Mouse (Mus musculus): ENCODE data around the gene Ccdc130. TPM values are rescaled to one million over a fixed set of nuclear protein-coding genes. Genes with fewer than 3 reads are reported as not detected.

Gene Ccdc130
- 21.8 and 23.0 TPM in 2 replicates for polyA plus RNA-seq (2021; fragmentation: Nextera tagmentation)
- long read RNA-seq, experiment 1, transcript Ccdc130-202 (10 exons, 2,119 nt) = major isoform, 18 of 28 reads
- long read RNA-seq, experiment 1, partial matches to known transcripts = 4 of 28 reads
- long read RNA-seq, experiment 1, other reads (novel, unspliced or antisense) = 6 of 28 reads
- long read RNA-seq, experiment 2, transcript Ccdc130-201 (9 exons, 1,441 nt) = minor isoform, 11 of 114 reads
- long read RNA-seq, experiment 2, transcript Ccdc130-202 (10 exons, 2,119 nt) = major isoform, 65 of 114 reads
- long read RNA-seq, experiment 2, partial matches to known transcripts = 12 of 114 reads
- long read RNA-seq, experiment 2, other reads (novel, unspliced or antisense) = 26 of 114 reads

GRCm38 (mm10) chr8:84269950-84270773 is at the start of gene Ccdc130:
Gene Ccdc130 (minus strand): TSS chr8:84270380.

GRCm38 (mm10) chr8:84256822-84257610 is 13.2 kb downstream of the Ccdc130 start, which contains the start of gene Mri1:
Gene Mri1 (minus strand): TSS chr8:84257326.

GRCm38 (mm10) chr8:84249257-84250170 is 20.7 kb downstream of the Ccdc130 start, which contains the start of gene D8Ertd738e:
Gene D8Ertd738e (minus strand): TSS chr8:84249719.

GRCm38 (mm10) chr8:84236998-84237473 is 33.1 kb downstream of the Ccdc130 start, which contains the start of gene Zswim4:
Gene Zswim4 (minus strand): TSS chr8:84237055.

Small RNAs within 50 kb of the gene (microRNA-seq; reads per million reads assigned to microRNA genes)
- 10,632 reads per million, percentile 95 among the genes with 10 or more reads in this experiment for gene Mir23a
- gene Mir24-2 = not detected
- gene Mir27a = 76.9 reads per million, percentile 56 among the genes with 10 or more reads in this experiment
- gene Mir3074-2 = not detected

Other genes starting within 250 kb of the Ccdc130 start
- gene Palm3, start 248.9 kb downstream of the Ccdc130 start, polyA plus RNA-seq (2021; fragmentation: Nextera tagmentation) = 0.39 and 0.70 TPM in 2 replicates
- gene Il27ra, start 227.8 kb downstream of the Ccdc130 start, polyA plus RNA-seq (2021; fragmentation: Nextera tagmentation) = 0.38 and 0.53 TPM in 2 replicates
- not detected in 2 replicates for gene Rln3, start 225.4 kb downstream of the Ccdc130 start, polyA plus RNA-seq (2021; fragmentation: Nextera tagmentation)
- gene Gm10643, start 205.2 kb downstream of the Ccdc130 start, polyA plus RNA-seq (2021; fragmentation: Nextera tagmentation) = 1.4 and 2.5 TPM in 2 replicates
- 1.4 and 1.6 TPM in 2 replicates for gene Rfx1, start 203.5 kb downstream of the Ccdc130 start, polyA plus RNA-seq (2021; fragmentation: Nextera tagmentation)
- 1.8 and 2.8 TPM in 2 replicates for gene Dcaf15, start 165.6 kb downstream of the Ccdc130 start, polyA plus RNA-seq (2021; fragmentation: Nextera tagmentation)
- 0.09 TPM in 1 of 2 replicates, not detected in the other for gene Podnl1, start 144.4 kb downstream of the Ccdc130 start, polyA plus RNA-seq (2021; fragmentation: Nextera tagmentation)
- gene Cc2d1a, start 122.4 kb downstream of the Ccdc130 start, polyA plus RNA-seq (2021; fragmentation: Nextera tagmentation) = 9.7 and 12.2 TPM in 2 replicates
- 1.2 and 1.5 TPM in 2 replicates for gene 4930432K21Rik, start 122.4 kb downstream of the Ccdc130 start, polyA plus RNA-seq (2021; fragmentation: Nextera tagmentation)
- 4.2 and 5.5 TPM in 2 replicates for gene Nanos3, start 85.2 kb downstream of the Ccdc130 start, polyA plus RNA-seq (2021; fragmentation: Nextera tagmentation)
- gene Zswim4, start 33.3 kb downstream of the Ccdc130 start, polyA plus RNA-seq (2021; fragmentation: Nextera tagmentation) = 2.5 and 2.9 TPM in 2 replicates
- 438 and 480 TPM in 2 replicates for gene D8Ertd738e, start 20.7 kb downstream of the Ccdc130 start, polyA plus RNA-seq (2021; fragmentation: Nextera tagmentation)
- 12.7 and 14.8 TPM in 2 replicates for gene Mri1, start 13.1 kb downstream of the Ccdc130 start, polyA plus RNA-seq (2021; fragmentation: Nextera tagmentation)
- gene Cacna1a, start 118.1 kb upstream of the Ccdc130 start, polyA plus RNA-seq (2021; fragmentation: Nextera tagmentation) = 4.6 and 6.4 TPM in 2 replicates